Mouse (Mus musculus) thymus, postnatal 10 days (tissue): ENCODE measurements around the gene Mycbp2.

ENCODE experiments used
- DNase-seq, 2 experiments: peaks; one replicate each; pipeline ENCODE4 v3.0.0; 2021; ENCODE audit warnings: low spot score in 2 of 2

Mycbp2 gene

DNA sequence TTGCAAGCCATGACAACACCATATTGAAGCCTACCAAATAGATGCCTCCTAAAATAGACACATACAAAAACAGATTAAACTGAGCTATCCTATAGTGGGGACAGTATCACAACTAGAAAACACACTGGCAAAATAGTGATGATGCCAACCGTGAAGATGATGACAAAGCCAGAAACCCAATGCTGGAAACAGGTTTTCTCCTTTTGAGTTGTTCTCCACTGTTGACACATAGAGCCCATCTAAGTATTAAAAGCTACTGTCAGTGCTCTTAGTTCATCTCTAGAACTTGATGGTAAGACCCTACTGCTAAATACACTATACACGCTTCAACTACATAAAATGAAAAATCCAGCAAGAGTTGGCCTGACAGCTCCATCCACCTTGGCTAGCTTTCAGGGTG lies 86.2 kb downstream of the Mycbp2 start:
- DNase-seq = no peak

DNA sequence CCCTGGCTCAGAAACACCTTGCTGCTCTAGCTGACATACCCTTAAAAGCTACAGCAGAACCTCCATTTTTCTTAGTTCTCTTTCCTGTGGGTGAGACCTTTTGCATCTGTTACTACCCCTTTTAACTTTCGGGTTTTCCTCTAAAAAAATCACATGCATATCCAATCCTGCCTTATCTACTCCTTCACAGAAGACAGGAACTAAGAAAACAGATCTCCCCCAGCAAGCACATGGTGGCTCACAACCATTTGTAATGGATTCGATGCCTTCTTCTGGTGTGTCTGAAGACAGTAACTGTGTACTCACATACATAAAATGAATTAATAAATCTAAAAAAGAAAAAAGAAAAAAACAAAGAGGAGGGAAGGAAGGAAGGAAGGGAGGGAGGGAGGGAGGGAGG lies 87.9 kb downstream of the Mycbp2 start:
- DNase-seq = no peak

DNA sequence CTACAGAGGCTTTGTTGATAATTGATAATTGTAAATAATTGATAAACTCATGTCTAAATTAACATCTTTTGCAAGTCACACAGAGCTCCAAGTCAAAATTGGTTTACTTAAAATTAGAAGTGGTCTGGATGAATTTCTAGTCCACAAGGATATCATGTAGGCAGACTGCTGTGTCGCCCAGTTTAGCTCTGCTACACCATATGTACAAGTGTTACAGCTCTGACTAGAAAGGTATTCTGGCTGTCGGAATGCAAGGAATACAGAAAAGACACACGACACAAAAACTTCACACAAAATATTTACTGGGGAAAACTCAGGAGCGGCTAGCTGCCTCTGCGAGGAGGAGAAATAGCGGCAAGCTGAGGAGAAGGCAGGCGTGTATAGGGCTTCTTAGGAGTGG lies 89.7 kb downstream of the Mycbp2 start:
- DNase-seq = no peak

DNA sequence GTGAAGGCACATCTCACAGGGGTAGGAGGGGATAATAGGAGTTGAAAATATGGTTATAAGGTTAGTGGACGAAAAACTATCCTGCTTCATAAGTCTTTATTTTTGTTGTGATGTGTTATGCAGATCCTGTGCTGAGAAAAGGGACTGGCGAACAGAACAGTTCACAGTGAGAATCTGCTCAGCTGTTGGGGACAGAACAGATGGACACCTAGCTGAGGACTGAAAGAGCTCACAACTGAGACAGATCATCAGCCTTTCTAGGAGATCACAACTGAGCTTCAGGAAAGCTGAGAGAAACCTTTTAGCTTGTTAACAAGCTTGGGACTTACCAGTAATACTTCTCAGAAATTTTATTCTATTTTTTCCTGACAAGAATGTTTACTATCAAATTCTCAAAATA lies 92.3 kb downstream of the Mycbp2 start:
- DNase-seq = no peak

DNA sequence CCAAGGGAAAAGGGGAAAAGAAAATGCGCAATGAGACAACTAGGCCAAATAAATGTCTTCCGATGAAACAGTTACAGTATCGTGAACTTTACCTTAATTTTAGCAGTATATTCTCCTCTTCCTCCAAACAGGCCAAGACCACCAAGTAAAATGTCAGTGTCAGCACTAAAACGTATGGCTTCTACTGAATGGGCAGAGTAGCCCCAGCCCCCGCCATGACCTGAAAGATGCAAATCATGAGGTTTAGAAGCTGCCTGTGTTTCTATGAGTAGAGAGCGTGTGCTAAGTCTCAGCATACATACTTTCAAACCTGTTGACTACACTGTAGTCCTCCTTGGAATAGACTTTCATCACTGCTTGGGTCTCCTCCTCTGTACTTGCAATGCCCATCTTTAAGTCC lies 104.6 kb downstream of the Mycbp2 start:
- no peak for DNase-seq

DNA sequence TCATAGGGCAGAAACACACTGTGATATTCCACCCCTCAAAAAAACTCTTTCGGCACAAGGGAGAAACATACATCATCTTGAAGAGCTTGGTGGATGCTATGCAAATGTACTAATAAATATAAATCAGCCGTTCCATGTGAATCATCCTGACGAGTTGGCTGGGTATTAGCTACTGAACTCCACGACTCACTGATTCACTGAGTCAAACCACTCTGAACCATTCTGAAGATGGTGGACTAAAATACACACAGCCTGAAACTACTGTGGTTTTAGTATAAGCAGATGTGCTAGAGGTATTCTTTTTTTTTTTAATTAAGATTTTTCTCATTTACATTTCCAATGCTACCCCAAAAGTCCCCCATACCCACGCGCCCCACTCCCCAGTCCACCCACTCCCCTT lies 111.8 kb downstream of the Mycbp2 start:
- no peak for DNase-seq

DNA sequence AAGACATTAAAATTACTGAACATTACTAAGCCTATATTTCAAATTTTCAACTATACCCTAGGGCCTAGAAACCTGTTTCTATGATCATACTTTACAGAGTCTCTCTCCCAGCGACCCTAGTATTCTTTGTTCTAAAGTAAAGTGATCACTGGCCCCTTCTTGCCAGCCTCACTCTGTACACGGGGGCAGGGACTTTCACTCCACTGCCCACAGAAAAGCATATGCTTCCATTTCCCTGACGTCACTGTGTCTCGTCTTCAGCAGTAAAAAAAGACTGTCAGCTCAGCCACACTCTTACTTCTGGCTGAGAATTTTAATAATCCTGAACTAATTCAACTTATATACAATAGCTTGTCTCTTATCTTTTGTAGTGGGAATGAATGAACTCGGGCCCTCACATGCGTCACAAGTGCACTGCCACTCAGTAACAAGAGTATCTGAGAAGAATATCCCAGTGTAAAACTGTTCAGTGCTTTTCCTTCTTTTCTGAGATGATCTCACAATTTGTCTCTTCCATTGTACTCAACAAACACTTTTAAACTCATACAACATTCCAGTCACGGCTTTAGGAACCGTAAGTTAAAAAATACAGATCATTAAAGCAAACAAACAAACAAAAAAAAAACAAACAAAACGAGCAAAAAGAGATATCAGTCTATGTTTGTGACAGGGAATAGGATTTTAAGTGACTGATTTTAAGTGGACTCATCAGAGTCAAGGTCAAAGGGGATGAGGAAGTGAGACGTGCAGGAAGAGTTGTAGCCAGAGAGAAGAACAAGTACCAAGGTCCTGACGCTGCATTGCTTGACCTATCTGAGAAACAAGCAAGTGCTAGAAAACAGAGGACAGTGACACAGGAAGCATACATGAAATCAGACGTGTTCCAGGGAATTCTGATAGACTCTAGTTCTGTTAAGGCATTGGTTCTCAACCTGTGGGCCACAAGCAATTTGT lies 112.7 kb downstream of the Mycbp2 start:
- no peak for DNase-seq

DNA sequence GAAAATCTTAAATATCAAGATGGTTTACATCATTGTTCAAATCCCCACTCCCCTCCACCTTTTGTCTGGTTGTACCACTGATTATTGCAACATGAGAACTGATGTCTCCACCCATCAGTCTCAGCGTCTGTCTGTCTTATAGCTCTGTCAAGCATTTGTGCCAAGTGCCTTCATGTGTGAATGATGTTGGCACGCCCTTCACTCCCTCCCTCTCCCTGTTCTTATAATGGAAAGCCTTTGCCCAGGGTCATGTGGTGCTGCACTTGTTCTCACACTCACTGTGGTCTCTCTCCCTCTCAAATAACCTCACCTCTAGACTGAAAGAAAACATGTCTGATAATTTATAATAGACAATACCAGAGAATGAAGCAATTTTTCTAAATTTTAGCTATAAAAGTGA lies 124.3 kb downstream of the Mycbp2 start:
- DNase-seq = no peak

DNA sequence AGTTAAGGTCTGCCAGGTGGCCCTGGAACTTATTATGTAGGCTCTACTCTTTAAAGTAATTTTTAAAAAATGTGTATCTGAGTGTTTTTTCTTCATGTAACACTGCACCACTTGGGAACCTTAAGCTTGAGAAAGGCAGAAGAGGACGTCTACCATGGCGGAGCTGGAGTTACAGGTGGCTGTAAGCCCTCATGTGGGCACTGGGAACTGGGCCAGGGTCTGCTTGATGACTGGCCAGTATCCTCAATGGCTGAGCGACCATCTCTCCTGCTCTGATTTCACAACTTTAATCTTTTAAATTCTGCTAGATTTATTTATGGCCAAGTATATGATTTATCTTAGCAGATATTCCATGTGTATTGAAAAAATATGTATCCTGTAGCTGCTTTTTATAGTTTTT lies 124.9 kb downstream of the Mycbp2 start:
- no peak for DNase-seq

DNA sequence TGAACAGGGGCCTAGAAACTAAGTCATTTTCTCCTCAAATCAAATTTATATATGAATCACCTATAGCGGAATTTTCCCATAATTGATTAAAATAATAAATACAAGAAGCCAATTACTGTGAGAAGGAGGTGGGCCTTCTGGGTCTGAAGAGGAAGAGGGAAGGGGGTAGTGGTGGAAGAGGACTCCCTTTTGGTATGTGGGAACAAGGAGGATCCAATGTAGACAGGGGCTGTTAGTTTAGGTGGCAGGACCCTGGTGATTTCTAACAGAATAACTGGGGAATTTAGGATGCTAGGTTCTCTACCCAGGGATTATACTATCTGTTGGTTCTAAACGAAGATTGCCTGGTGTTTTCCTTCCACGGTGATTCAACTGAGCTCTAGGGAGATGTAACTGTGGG lies 130.3 kb downstream of the Mycbp2 start:
- DNase-seq = no peak

DNA sequence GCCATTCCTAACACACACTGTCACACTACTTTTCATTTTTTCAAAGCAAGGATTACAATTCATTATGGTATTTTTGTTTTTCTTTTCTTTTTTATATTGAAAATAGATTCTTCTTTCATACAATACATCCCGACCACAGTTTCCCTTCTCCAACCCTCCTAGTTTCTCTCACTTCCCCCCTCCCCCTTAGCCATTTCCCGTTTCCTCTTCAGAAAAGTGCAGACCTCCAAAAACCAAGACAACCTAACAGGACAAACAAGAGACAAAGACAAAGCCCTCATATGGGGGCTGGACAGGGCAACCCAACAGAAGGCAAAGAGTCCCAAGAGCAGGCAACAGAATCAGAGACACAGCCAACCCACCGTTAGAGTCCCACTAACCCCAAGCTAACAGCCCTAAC lies 160.0 kb downstream of the Mycbp2 start:
- DNase-seq = no peak

DNA sequence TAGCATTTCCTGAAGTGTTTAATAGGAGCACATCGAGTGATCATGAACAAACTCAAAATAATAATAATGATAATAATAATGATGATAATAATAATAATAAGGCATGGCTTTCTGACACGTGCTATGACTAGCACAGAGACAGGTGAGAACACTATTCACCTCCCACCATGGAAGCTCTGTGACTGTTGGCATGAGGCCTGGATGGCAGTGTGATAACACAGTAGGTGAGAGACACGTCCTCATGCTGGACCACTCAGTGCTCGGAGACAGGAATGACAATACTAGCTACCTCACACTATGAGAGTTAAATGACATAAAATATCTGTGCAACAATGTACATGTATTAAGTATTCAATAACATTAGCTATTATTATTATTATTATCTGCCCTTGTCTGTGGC lies 160.5 kb downstream of the Mycbp2 start:
- DNase-seq = no peak

DNA sequence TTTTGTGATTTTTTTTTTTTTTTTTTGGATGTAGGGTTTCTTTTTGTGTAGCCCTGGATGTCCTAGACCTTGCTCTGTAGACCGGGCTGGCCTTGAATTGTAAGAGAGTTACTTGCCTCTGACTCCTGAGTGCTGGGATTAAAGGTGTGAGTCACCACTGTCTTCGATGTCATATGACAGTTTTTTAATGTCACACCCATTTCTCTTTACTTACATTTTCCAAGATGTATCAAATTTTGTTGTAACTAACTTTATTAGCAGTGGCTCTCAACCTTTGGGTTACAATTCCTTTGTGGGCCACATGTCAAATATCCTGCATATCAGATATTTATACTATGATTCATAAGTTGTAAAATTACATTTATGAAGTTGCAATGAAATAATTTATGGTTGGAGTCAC lies 166.5 kb downstream of the Mycbp2 start:
- DNase-seq = no peak

DNA sequence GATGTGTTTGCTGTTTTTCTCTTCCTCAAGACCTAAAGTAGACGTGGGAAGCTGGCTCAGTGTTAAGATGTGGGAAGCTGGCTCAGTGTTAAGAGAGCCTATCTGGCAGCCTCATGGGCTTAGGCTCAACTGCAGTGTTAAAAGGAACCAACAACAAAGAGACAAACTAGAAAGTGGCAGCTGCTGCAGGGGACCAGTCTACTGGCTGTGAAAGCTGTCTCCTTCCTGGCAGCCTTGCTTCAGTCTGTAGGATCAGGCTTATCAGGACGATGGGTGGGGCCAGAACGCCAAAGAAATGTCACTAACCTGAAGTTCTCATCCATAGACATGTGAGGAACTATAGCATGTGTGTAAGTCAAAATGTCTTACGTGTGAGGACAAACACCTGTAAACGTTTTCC lies 183.7 kb downstream of the Mycbp2 start:
- DNase-seq = no peak

DNA sequence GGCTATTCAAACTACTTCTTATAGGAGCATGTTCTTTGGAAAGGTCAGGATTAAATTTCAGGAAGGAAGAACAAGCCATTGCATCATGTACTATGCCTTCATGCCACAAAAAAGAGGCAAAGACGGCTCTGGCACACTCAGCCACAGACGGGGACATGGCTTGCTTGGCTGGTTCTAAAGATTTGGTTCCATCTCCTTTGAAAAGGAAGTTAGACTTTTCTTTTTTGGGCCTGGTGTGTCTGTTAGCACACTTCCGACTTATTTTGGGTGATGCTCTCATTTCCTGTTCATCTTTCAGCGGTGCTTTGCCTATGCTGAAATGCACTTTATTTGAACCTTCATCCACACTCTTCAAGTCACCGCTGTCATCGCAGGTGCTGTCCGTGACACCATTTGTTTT lies 190.9 kb downstream of the Mycbp2 start:
- DNase-seq = no peak

DNA sequence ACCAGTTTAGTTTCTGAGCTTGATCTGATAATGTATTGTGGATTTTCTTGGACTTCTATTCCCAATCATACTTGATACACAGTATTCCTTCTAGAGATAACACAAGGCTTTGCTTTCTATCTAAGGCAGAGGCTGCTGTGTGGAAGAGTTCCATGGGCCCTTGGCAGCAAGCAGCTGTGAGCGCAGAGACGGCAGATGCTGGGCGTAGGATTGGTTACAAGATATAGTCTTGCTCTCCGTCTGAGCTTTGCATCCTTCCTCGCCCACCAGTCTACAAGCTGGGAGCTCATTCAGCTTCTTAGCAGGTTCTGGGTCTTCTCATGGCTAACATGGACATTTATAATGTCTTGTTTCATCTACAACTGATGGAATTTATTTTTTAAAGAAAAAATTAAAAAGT lies 196.5 kb downstream of the Mycbp2 start:
- no peak for DNase-seq

DNA sequence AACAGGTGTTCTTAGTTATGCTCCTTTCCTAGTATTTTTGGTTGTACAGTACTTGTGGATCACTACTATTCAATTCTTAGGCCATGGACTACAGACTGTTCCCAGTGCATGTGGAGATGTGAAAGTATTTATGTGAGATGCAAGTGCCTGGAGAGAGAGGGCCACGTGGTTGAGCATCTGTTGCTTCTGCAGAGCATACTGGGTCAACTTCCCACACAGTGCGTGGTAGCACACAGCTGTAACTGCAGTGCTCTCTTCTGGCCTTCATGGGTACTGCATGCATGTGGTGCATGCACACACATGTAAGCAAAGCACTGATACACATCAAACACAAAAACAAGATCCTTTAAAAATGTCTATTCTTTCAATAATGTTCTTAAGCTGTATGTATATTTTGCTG lies 214.6 kb downstream of the Mycbp2 start:
- peak; percentile 9 to 34 for DNase-seq

DNA sequence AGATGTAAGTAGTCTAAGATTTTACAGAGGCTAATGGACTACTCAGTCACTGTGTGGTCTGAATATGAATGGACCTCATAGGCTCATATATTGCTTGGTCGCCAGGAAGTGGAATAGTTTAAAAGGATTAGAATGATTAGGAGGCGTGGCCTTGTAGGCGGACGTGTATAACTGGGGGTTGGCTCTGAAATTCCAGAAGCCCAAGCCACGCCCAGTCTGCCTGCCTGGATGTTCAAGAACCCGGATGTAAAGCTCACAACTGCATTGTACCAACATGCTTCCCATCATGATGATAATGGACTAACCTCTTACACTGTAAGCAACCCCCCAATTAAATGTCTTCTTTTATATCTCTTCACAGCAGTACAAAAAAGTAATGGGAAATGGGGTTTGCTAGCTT lies 220.9 kb downstream of the Mycbp2 start:
- DNase-seq = no peak

DNA sequence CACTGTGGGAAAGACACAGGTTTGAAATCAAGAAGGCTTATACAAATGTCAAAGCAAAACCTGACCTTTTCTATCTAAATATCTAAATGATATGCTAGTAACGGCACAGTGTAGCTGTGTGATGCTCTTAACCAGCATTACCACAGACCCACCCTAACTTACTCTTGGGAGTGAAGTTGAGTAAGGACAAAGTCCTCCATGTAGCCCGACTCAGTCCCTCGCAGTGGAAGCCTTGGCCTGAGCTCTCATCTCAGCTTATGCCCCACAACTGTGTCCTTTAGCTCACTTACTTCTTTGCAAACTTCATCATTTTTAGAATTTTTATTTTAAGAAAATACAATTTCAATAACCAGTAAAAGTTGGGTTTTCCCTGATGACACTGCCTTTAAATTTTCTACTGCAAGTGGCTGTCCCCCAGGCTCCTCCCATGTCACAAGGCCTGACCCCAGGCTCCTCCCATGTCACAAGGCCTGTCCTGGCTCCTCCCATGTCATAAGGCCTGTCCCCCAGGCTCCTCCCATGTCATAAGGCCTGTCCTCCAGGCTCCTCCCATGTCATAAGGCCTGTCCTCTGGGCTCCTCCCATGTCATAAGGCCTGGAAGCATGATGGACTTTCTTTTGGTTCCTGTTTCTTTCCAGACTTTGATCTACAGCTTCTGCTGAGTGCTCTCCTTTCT lies 231.5 kb downstream of the Mycbp2 start:
- DNase-seq = no peak

DNA sequence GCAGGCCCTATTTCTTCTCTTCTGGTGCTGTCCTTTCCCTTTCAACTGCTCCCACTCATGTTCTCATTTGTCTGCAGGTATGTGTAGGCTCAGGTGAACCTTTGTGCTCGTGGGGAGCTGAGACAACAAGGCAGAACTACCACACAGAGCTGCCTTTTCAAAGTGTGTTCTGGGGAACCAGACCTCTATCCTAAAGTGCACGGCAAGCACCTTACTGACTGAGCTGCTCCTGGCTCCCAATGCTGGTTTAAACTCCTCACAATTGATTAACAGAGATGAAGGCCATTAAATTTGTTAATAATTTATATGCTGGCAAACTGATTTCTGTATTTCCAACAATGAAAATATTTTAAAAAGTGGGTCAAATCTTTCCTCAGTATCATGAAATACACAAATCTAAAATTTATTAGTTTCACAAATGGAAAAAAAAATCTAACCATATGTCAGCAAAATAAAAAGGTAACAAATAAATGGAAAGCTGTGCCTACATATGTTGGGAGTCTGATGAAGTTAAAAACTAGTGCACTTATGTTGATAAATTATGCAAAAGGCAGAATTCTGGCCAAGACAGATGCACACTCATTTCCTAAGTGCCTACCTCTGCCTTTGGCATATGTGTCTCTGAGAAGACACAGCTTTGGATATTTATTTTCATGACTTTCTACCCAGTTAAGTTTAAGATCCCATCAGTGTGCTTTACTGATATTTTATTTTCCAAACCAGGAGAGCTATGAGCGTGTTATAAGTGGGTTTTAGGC lies 233.8 kb downstream of the Mycbp2 start:
- DNase-seq = no peak

DNA sequence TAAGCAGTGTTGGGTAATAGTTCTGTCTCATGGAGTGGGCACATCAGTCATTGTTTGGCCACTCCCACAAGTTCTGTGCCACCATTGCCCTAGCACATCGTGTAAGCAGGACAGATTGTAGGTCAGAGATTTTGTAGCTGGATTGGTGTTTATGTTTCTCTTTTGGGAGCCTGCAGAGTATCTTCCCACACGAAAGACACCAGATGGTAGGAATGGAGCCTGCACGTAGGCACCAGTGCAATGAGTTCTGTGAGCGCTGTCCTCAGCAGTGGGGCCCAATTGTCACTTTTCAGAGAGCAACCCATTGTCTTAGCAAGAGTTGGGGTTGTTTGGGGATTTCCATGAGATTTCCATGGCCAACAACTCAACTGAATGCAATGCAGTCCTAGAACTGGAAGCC lies 236.6 kb downstream of the Mycbp2 start:
- no peak for DNase-seq

DNA sequence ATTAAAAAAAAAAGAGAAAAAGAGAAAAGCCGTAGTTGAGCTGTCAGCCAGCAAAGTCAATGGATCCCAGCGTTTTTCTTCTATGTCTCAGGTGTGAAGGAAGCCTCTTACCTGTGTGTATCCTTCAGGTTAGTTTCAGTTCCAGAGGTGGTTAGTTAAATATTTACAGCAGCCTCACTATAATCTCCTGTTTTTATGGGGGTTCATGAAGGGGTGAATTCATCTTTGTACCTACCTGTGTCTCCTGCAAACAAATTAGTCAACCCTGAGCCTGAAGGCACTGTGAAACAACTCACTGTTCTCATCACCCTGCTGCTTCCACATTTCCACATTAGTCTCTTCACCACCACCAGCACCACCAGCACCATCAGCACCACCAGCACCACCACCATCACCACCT lies 240.3 kb downstream of the Mycbp2 start:
- DNase-seq = no peak
